Mouse (Mus musculus) layer of hippocampus, postnatal 10 days (tissue): ENCODE data around the gene Gm7980. TPM values are rescaled to one million over a fixed set of nuclear protein-coding genes. Genes with fewer than 3 reads are reported as not detected.
"Not testable (repeated sequence)": the region's sequence is repeated elsewhere in the genome, so short reads cannot be mapped to it uniquely, and the experiment has no call there.

Source experiments
- DNase-seq, 2 experiments: peaks; one replicate each; pipeline ENCODE4 v3.0.0; 2021; ENCODE audit warnings: low spot score in 2 of 2
- long read RNA-seq: library from polyadenylated mRNA; stranded (forward); transcript quantifications from one replicate; pipeline ENCODE4 v2.0.0, GENCODE M21; 2023
- total RNA-seq, 2 experiments: library from RNA; stranded (reverse); gene quantifications; 2 replicates each; pipeline ENCODE4 v1.2.3; 2021

Gene Gm7980
- not detected for total RNA-seq
- long read RNA-seq: 0 reads

- not testable (repeated sequence) for DNase-seq
Measured at GRCm38 (mm10) chr14:41907190-41907589, at the start of gene Gm7980. Gene Gm7980, minus strand, starts transcription at chr14:41907290.

- not testable (repeated sequence) for DNase-seq
Measured at GRCm38 (mm10) chr14:41943695-41944094, 36.6 kb upstream of the Gm7980 start, which contains the start of gene 1700024B05Rik. Gene 1700024B05Rik, plus strand, starts transcription at chr14:41943995.

- DNase-seq: not testable (repeated sequence)
Measured at GRCm38 (mm10) chr14:41924649-41925048, 17.6 kb upstream of the Gm7980 start, which contains the start of gene 1700049E17Rik1. Gene 1700049E17Rik1, plus strand, starts transcription at chr14:41924949.

Other genes with a start within 250 kb of the Gm7980 start
- gene Gm8068, start 205.4 kb downstream of the Gm7980 start, total RNA-seq: not detected
- not detected for gene Gm7929, start 156.7 kb downstream of the Gm7980 start, total RNA-seq
- gene Gm47189, start 134.8 kb downstream of the Gm7980 start, total RNA-seq: not detected
- gene 1700049E17Rik1, start 17.7 kb upstream of the Gm7980 start, total RNA-seq: not detected
- not detected for gene 1700024B05Rik, start 36.7 kb upstream of the Gm7980 start, total RNA-seq
- gene Gm6401, start 60.6 kb upstream of the Gm7980 start, total RNA-seq: not detected
- under 1 TPM in 1 of 2 experiments, not detected in 1; 0.85 TPM for gene Gm3543, start 76.0 kb upstream of the Gm7980 start, total RNA-seq
- not detected for gene Gm7951, start 210.1 kb upstream of the Gm7980 start, total RNA-seq